Mouse (Mus musculus) embryonic facial prominence, embryonic 11.5 days (tissue): ENCODE results near the gene Vegfc. TPM values are rescaled to one million over a fixed set of nuclear protein-coding genes. Genes with fewer than 3 reads are reported as not detected.

Source experiments
- ATAC-seq: fragments of 200-750 bp; cut with Nextera tagmentation; replicated peaks from 2 replicates; pipeline ENCODE4 v1.8.0; 2017; ENCODE audit warnings: low read depth; ENCODE audit not compliant: insufficient number of reproducible peaks, low FRiP score, low TSS enrichment
- DNase-seq: peaks from one replicate; pipeline ENCODE4 v3.0.0-alpha.2; 2015; ENCODE audit warnings: low spot score
- H3K27ac ChIP-seq: fragments of 300-500 bp; sonication (generic); replicated peaks from 2 replicates; pipeline ENCODE4 v1.5.1; 2014; ENCODE audit warnings: mild to moderate bottlenecking, low read depth, low read length, control low read depth
- H3K27me3 ChIP-seq: fragments of 300-500 bp; sonication (generic); 2 replicates; pipeline ENCODE4 v1.6.1; 2014; ENCODE audit warnings: mild to moderate bottlenecking, low read length, moderate library complexity, mixed read lengths; ENCODE audit not compliant: control insufficient read depth, insufficient read depth
- H3K36me3 ChIP-seq: fragments of 300-500 bp; sonication (generic); replicated peaks from 2 replicates; pipeline ENCODE4 v1.6.1; 2014; ENCODE audit warnings: low read depth, mild to moderate bottlenecking, low read length, moderate library complexity, mixed read lengths; ENCODE audit not compliant: control insufficient read depth, insufficient read depth
- H3K4me1 ChIP-seq: fragments of 300-500 bp; sonication (generic); 2 replicates; pipeline ENCODE4 v1.6.1; 2014; ENCODE audit warnings: low read length, mixed read lengths; ENCODE audit not compliant: control insufficient read depth, insufficient read depth
- H3K4me2 ChIP-seq: fragments of 300-500 bp; sonication (generic); 2 replicates; pipeline ENCODE4 v1.6.1; 2014; ENCODE audit warnings: low read depth, mild to moderate bottlenecking, control low read depth, low read length, moderate library complexity
- H3K4me3 ChIP-seq: fragments of 300-500 bp; sonication (generic); 2 replicates; pipeline ENCODE4 v1.5.1; 2014; ENCODE audit warnings: low read depth, low read length, control low read depth
- H3K9ac ChIP-seq: fragments of 300-500 bp; sonication (generic); replicated peaks from 2 replicates; pipeline ENCODE4 v1.6.1; 2014; ENCODE audit warnings: mild to moderate bottlenecking, control low read depth, low read length
- H3K9me3 ChIP-seq: fragments of 300-500 bp; sonication (generic); replicated peaks from 2 replicates; pipeline ENCODE4 v1.6.1; 2016; ENCODE audit warnings: mild to moderate bottlenecking, low read length, inconsistent platforms, mixed read lengths; ENCODE audit not compliant: control insufficient read depth
- WGBS: fragments of 180-500 bp; shearing (Covaris S2); extraction: QIAGEN DNeasy Blood & Tissue Kit; methylation state at CpG from one replicate; pipeline ENCODE4 v1.1.7; 2014; 5-methylcytosine and 5-hydroxymethylcytosine counted together
- polyA plus RNA-seq: library from polyadenylated mRNA; unstranded; fragments of >200 nt; fragmentation: Nextera tagmentation; extraction: Ambion mirVana; gene quantifications from 2 replicates; pipeline ENCODE4 v1.2.1, GENCODE M21; 2014

Vegfc gene
- polyA plus RNA-seq, 1 experiment from 2014 or later, result 9.4 TPM

DNA sequence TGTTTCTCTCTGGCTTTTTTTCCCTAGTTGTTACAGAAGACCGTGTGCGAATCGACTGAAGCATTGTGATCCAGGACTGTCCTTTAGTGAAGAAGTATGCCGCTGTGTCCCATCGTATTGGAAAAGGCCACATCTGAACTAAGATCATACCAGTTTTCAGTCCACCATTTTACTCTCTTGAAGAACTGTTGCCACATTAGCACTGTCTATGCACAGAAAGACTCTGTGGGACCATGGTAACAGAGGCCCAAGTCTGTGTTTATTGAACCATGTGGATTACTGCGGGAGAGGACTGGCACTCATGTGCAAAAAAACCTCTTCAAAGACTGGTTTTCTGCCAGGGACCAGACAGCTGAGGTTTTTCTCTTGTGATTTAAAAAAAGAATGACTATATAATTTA is 108.5 kb downstream of the Vegfc start:
- H3K9me3 ChIP-seq, result no peaks in the 10 kb centered on the region
- ATAC-seq (no peak), DNase-seq (no peak)
- no peaks in the 10 kb centered on the region for H3K4me1 ChIP-seq
- WGBS, result 92% methylated on average over 6 of the region's 6 CpGs
- no peak overlapping the region for H3K4me3 ChIP-seq
- no peaks in the 10 kb centered on the region for H3K27me3 ChIP-seq
- no peaks in the 10 kb centered on the region for H3K36me3 ChIP-seq
- no peak overlapping the region for H3K4me2 ChIP-seq
- H3K27ac ChIP-seq, result no peak overlapping the region
- no peak overlapping the region for H3K9ac ChIP-seq

- Histone ChIP-seq H3K4me1 (no peaks in the 10 kb centered on the region), H3K27me3 (no peaks in the 10 kb centered on the region), H3K27ac (no peak overlapping the region), H3K9ac (no peak overlapping the region), H3K36me3 (no peaks in the 10 kb centered on the region), H3K4me3 (no peak overlapping the region), H3K4me2 (no peak overlapping the region), H3K9me3 (no peaks in the 10 kb centered on the region)
- 70% methylated on average over 2 of the region's 2 CpGs for WGBS
- ATAC-seq (no peak), DNase-seq (no peak)
Observed at GRCm38 (mm10) chr8:54216250-54216649, 138.8 kb downstream of the Vegfc start.

DNA sequence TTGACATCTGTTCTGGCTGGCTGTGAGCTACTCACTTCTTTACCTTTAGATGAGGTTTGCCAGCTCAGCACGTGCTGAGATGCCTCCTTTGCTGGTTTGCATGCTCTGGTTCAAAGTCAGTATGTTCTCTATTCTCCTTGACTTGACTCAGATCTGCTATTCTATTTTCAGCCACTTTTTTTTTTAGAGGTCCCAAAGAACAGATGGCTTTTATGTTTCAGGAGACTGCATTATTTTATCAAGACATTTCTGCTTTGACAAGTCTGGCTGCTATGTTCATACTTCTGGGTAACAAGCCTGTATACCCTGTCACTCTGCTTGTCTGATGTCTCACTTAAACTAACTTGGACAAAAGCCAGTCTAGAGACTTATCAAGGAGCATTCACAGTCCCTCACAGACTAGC is 151.4 kb downstream of the Vegfc start:
- WGBS, result 50% methylated on average over 1 of the region's 1 CpGs
- DNase-seq, result no peak

GRCm38 (mm10) chr8:54230638-54231037 is 153.2 kb downstream of the Vegfc start:
- H3K4me2 ChIP-seq, result no peak overlapping the region
- 90% methylated on average over 1 of the region's 1 CpGs for WGBS
- no peaks in the 10 kb centered on the region for H3K4me1 ChIP-seq
- H3K27ac ChIP-seq, result no peak overlapping the region
- H3K9ac ChIP-seq, result no peak overlapping the region
- no peaks in the 10 kb centered on the region for H3K36me3 ChIP-seq
- DNase-seq (no peak), ATAC-seq (no peak)
- H3K9me3 ChIP-seq, result no peaks in the 10 kb centered on the region
- H3K27me3 ChIP-seq, result no peaks in the 10 kb centered on the region
- H3K4me3 ChIP-seq, result no peak overlapping the region

More for the DNA sequence above, 151.4 kb downstream of the Vegfc start:
- Histone ChIP-seq H3K9me3 (no peaks in the 10 kb centered on the region), H3K4me1 (no peaks in the 10 kb centered on the region), H3K27ac (no peak overlapping the region), H3K27me3 (no peaks in the 10 kb centered on the region), H3K9ac (no peak overlapping the region), H3K36me3 (no peaks in the 10 kb centered on the region), H3K4me3 (no peak overlapping the region), H3K4me2 (no peak overlapping the region)
- ATAC-seq, result no peak

GRCm38 (mm10) chr8:54233316-54233715 is 155.9 kb downstream of the Vegfc start:
- Histone ChIP-seq H3K4me1 (no peaks in the 10 kb centered on the region), H3K36me3 (no peaks in the 10 kb centered on the region), H3K27ac (no peak overlapping the region), H3K4me2 (no peak overlapping the region), H3K27me3 (no peaks in the 10 kb centered on the region), H3K9me3 (no peaks in the 10 kb centered on the region), H3K4me3 (no peak overlapping the region), H3K9ac (no peak overlapping the region)
- DNase-seq (no peak), ATAC-seq (no peak)
- 91% methylated on average over 6 of the region's 6 CpGs for WGBS
